Mouse (Mus musculus) testis, adult 2 months (tissue): ENCODE measurements around the gene Stx5a. TPM values are rescaled to one million over a fixed set of nuclear protein-coding genes. Genes with fewer than 3 reads are reported as not detected.

ENCODE experiments used
- H3K27ac ChIP-seq: fragments of 200-500 bp; 2 replicates; pipeline ENCODE4 v1.5.1; 2012; ENCODE audit warnings: low read depth, low read length; ENCODE audit not compliant: control insufficient read depth, insufficient read depth
- H3K27me3 ChIP-seq: fragments of 200-500 bp; 2 replicates; pipeline ENCODE4 v1.6.1; 2012; ENCODE audit warnings: mild to moderate bottlenecking, low read length, moderate library complexity; ENCODE audit not compliant: control insufficient read depth, insufficient read depth
- H3K36me3 ChIP-seq: fragments of 200-500 bp; 2 replicates; pipeline ENCODE4 v1.6.1; 2012; ENCODE audit warnings: mild to moderate bottlenecking, low read length; ENCODE audit not compliant: control insufficient read depth, insufficient read depth
- H3K4me1 ChIP-seq: fragments of 200-500 bp; 2 replicates; pipeline ENCODE4 v1.6.1; 2012; ENCODE audit warnings: low read length; ENCODE audit not compliant: control insufficient read depth, insufficient read depth
- H3K4me3 ChIP-seq: fragments of 200-500 bp; 2 replicates; pipeline ENCODE4 v1.5.1; 2012; ENCODE audit warnings: low read depth, mild to moderate bottlenecking, low read length, moderate library complexity, mixed read lengths; ENCODE audit not compliant: control insufficient read depth
- CTCF ChIP-seq: fragments of 200-500 bp; IDR thresholded peaks from 2 replicates; pipeline ENCODE4 v1.5.1; 2012; ENCODE audit warnings: low read depth, mild to moderate bottlenecking, inconsistent platforms, low read length, moderate library complexity; ENCODE audit not compliant: control insufficient read depth, insufficient read depth, insufficient replicate concordance
- POLR2A ChIP-seq: fragments of 200-500 bp; IDR thresholded peaks from 2 replicates; pipeline ENCODE4 v1.6.1; 2012; ENCODE audit warnings: low read depth, mild to moderate bottlenecking, inconsistent platforms, low read length, moderate library complexity; ENCODE audit not compliant: control insufficient read depth
- polyA plus RNA-seq: library from polyadenylated mRNA; depleted of rRNA; stranded (reverse); fragments of >200 nt; gene quantifications from 2 replicates; pipeline ENCODE4 v1.2.3, GENCODE M21; 2012; rRNA removed

The Stx5a gene
- polyA plus RNA-seq, result 61.5 and 62.8 TPM in 2 replicates

DNA sequence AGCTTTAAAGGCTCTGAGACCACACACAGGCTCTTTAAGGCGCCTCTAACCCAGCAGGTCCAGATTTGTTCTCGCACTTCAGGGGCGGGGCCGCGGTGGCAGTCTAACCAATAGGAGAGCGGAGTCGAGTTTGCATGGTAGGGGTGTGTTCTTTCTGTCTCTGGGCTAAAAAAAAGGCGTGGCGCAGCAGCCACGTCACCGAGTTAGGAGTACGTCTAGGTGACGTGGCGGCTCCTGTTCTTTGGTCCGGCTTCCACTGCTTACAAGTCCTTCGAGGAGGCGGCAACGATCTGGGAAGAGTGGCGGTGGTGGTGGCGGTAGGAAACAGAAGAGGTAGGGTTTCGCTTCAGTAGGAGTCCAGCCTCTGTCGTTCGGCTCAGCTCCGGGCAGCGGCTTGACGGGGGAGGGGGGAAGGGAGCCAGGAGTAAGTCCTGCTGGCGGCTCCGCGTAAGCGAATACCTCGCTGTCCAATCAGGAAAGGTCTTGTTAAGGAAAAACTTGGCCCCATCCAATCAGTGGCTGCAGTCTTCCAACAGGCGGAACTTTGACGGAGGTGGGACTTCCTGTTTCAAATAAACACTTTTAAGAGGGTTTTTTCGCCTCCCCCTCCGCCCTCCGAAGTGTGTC is at the start of gene Stx5a:
Stx5a (plus strand) TSS at position 171 of the 627 bp plus-strand sequence.
- TF ChIP-seq POLR2A (peak; percentile 70), CTCF (0 out of 2 replicates have a peak, but pooled peaks have one; percentile 1)
- no peaks in the 10 kb centered on the region; the same call in 1 of the 2 replicates for H3K36me3 ChIP-seq
- peak within 1 kb of the TSS; percentile 100 for H3K27ac ChIP-seq
- H3K4me1 ChIP-seq, result peaks cover 10% of the 10 kb centered on the region
- no peaks in the 10 kb centered on the region for H3K27me3 ChIP-seq
- peak within 1 kb of the TSS; percentile 99 for H3K4me3 ChIP-seq

DNA sequence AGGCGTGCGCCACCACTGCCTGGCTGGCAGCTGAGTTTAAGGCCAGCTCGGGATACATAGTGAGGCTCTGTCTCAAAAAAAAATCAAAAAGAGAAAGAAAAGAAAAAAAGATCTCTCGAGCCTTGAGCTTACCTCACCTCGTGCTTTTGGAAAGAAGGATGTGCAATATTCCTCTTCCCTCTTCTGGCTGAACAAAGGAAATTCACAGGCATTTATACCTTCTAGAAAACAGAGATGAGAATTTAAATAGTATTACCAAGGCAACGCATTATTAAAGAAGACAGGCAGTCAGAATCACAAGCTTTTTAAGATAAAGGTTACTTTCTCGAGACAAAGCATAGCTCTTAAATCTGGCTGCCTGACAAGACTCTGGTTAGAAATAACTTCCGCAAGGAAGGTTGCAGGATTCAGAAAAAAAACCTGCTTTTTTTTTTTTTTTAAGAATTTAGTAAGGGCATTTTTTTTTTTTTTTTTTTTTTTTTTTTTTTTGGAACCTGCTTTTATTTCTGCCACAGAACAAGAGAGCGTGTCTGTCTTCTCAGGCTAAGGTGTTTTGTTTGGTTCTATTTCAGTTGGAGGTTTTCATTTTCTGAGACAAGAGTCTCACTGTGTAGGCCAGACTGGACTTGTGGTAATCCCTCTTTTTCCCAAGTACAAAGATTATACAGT is 49.2 kb upstream of the Stx5a start:
- Histone ChIP-seq H3K4me3 (no peak overlapping the region), H3K27me3 (no peaks in the 10 kb centered on the region), H3K27ac (no peak overlapping the region), H3K4me1 (no peaks in the 10 kb centered on the region), H3K36me3 (no peaks in the 10 kb centered on the region)
- no peak for TF ChIP-seq POLR2A
- TF ChIP-seq CTCF, result no peak

DNA sequence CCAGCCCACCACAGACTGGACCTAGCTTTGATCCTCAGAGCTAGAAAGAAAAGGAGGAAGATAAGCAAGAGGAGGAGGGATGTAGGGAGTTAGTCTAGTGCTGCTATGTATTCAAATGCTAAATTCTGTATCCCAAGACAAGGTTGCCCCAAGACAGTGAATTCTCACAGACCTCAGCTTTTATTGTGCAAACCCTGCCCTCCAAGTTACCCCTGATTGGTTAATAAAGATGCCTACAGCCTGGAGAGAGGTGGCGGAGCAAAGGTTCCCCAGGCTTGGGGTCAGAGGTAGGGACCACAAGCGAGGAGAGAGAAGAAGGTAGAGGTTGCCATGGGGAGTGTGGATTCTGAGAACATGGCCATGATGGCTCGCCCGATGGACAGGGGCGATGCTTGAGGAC is 48.5 kb upstream of the Stx5a start:
- Histone ChIP-seq H3K27ac (no peak overlapping the region), H3K36me3 (no peaks in the 10 kb centered on the region), H3K27me3 (no peaks in the 10 kb centered on the region), H3K4me1 (no peaks in the 10 kb centered on the region), H3K4me3 (no peak overlapping the region)
- no peak for TF ChIP-seq POLR2A
- TF ChIP-seq CTCF, result no peak

DNA sequence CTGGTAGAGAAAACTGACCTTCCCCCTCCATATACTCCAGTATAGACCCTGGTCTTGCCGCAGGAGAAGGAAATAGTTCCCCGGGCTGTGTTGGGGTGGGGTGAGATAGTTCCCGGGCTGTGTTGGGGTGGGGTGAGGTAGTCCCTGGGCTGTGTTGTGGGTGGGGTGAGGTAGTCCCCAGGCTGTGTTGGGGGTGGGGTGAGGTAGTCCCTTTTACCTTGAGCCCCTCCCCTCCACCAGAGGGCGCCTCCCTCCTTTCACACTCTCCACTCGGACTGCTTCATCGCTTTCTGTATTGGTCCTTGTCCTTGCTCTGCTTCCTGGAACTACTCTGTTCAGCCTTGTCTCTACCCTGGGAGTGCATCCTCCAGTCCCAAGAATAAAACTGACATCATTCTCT is 45.9 kb upstream of the Stx5a start:
- Histone ChIP-seq H3K36me3 (no peaks in the 10 kb centered on the region), H3K27me3 (no peaks in the 10 kb centered on the region), H3K4me3 (no peak overlapping the region), H3K4me1 (no peaks in the 10 kb centered on the region), H3K27ac (no peak overlapping the region)
- TF ChIP-seq POLR2A (no peak), CTCF (peak; percentile 37; the same call in 1 of the 2 replicates)

DNA sequence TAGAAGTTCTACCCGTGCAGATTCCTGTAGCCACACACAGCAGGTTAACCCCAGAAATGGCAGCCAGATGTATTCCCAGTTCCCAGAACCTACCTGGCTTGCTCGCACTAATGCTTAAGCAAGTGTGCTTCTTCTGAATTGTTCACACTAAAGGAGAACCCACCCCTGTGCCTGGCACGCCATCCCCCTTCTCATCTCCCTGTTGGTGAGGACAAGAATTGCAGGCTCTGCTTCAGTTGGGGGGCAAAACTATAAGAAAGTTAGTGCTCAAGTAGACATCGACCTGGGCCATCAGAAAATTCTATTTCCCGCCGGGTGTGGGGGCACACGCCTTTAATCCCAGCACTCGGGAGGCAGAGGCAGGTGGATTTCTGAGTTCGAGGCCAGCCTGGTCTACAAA is 41.6 kb upstream of the Stx5a start:
- H3K27ac ChIP-seq, result no peak overlapping the region
- no peaks in the 10 kb centered on the region for H3K27me3 ChIP-seq
- H3K4me3 ChIP-seq, result no peak overlapping the region
- no peaks in the 10 kb centered on the region for H3K36me3 ChIP-seq
- no peaks in the 10 kb centered on the region for H3K4me1 ChIP-seq
- TF ChIP-seq POLR2A (no peak), CTCF (no peak)

DNA sequence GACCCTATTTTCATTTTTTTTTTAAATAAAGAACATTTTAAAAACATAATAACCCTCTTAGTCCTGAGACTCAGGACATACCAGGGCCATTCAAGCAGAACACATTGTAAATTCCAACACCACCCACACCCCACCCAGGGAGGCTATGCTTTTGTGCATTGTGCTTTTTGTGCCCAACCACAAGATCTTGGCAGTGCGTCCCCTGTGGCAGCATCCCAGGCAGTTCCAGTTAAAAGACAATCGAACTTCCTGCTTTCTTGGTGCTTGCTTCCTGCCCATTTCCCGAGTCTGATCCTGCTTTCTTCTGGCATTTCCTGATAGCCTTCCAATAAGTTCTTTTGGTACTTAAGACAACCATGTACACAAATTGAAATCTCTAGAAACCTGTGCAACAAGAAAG is 38.8 kb upstream of the Stx5a start:
- Histone ChIP-seq H3K4me1 (no peaks in the 10 kb centered on the region), H3K36me3 (no peaks in the 10 kb centered on the region), H3K4me3 (no peak overlapping the region), H3K27me3 (no peaks in the 10 kb centered on the region), H3K27ac (no peak overlapping the region)
- no peak for TF ChIP-seq CTCF
- no peak for TF ChIP-seq POLR2A

DNA sequence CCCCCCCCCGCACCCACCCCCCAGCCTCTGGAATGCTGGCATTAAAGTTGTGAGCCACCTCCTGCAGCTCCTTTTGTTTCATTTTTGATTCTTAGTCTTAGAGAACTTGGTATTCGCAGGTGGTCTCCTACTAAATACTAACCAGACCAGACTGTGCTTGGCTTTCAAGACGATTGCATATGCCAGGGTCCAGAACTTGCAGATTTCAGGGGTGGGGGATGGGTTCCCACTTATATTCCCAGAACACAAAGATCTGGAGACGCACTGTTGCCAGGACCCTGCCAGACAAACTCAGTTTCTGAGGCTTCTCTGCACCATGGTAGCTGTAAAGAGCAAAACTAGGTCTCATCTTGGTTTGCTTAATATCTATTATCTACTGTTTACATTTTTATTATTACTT is 37.6 kb upstream of the Stx5a start:
- H3K4me3 ChIP-seq, result no peak overlapping the region
- no peaks in the 10 kb centered on the region for H3K4me1 ChIP-seq
- peaks cover 2% of the 10 kb centered on the region; the same call in 1 of the 2 replicates for H3K36me3 ChIP-seq
- no peaks in the 10 kb centered on the region for H3K27me3 ChIP-seq
- TF ChIP-seq CTCF (no peak), POLR2A (no peak)
- no peak overlapping the region for H3K27ac ChIP-seq
